Mouse (Mus musculus) cortical plate, adult 2 months (tissue): ENCODE measurements at regions not wholly inside any gene's neighbourhood (a gene's known extent, or its start where the extent isn't known, plus 50 kb on each side); places are given as distances from the start of the nearest gene placed in this dataset.

ENCODE experiments used
- CTCF ChIP-seq: fragments of 200-500 bp; IDR thresholded peaks from 2 replicates; pipeline ENCODE4 v1.5.1; 2011; ENCODE audit warnings: mild to moderate bottlenecking, control low read depth, low read length; ENCODE audit not compliant: insufficient read depth; ENCODE audit errors: extremely low read depth
- POLR2A ChIP-seq: fragments of 200-500 bp; IDR thresholded peaks from 2 replicates; pipeline ENCODE4 v1.6.1; 2011; ENCODE audit warnings: mild to moderate bottlenecking, low read length, control low read depth; ENCODE audit not compliant: insufficient read depth; ENCODE audit errors: extremely low read depth

- TF ChIP-seq POLR2A: no peak
- TF ChIP-seq CTCF: no peak
Observed at GRCm38 (mm10) chr6:117283616-117284015, 115.3 kb downstream of the Cxcl12 start.
